Mouse (Mus musculus) ovary, adult 18-20 months (tissue): ENCODE data around the gene Ptger2.
"Not testable (repeated sequence)": the region's sequence is repeated elsewhere in the genome, so short reads cannot be mapped to it uniquely, and the experiment has no call there.

ENCODE experiments used
- DNase-seq: peaks from one replicate; pipeline ENCODE4 v3.0.0; 2022; ENCODE audit warnings: low spot score, mixed read lengths

Ptger2 gene

DNA sequence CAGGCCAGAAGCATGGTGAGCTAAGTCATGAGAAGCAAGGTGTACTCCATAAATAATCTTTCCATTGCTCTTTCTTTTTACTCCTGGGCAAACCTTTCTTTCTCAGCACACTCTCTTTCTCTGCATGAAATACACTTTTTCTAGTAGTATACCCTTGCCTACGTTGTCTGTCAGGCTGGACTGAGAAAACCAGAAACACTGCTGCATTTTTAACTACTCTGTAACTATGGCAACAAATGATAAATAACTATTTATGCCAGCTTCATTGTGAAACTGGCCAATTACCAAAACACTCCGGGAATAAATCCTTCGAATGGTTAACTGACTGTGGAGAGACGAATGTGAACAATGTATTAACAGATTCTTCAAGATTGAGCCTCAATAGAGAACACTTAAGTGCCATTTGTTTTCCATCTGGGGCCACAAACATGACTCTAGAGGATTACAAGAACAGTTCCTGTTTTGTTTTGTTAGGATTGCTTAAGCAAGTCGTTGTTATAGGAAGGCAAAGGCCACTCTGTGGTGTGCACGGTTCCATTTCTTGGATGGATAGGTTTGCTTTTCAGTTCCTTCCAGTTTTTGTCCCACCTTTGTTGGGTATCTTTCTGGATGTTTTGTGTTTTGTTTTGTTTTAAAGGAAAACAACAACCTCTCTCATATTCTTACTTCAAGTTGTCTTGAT, at the start of gene Ptger2:
Ptger2 (plus strand) TSS at position 522 of the 682 bp plus-strand sequence.
- DNase-seq: not testable (repeated sequence)

DNA sequence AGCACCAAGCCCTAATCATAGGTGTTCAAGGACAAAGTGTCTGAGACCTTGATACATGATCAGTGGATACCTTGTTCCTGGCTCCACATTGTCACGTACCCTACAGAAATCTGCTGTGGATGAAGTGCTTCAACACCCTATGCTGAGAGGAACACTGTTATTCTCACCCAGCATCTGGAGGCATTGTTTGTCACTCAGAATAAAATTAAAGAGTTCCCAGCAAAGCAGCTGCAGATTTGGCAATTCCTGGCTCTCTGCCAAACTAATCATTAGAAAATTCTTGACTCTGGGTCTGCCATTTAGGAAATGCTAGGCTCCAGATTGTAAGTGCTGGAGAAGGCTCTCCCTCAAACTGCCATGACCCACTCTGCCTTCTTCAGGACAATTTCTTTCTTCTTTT, 27.2 kb upstream of the Ptger2 start:
- no peak for DNase-seq

DNA sequence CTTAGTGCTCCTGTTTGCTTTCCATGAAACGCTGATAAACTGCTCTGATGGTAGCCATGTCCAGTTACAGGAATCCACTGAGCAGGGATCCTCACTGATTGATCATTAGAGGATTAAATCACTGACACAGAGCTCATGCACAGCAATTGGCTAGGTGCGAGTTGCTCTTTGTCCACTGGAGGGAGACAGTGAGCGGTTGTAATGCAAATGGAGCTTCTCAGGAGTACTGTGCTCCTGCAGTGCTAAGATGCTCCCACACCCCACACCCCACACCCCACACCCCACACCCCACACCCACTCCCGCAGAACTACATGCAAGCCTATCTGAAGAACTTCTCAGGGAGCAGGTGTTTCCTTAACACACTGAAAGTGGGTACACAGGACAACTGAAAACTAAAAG, 10.7 kb upstream of the Ptger2 start:
- DNase-seq: not testable (repeated sequence)

DNA sequence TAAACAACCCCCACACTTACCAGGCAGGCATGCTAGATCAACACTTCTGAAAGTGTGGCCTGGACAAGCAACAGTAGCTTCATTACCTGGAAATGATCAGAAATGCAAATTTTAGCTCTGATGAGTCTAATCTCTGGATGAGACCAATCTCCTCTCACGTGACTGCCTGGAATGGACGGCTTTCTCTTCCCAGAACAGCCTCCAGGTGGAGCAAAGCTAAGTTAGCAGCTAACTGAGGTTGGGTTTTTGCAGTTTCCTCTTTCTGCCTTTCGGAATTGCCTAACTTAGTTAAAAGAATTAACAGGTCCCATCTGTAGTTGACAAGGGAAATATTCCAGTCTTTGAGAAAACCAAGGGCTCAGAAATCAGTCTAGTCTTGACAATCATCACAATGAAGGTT, 8.1 kb upstream of the Ptger2 start:
- no peak for DNase-seq

DNA sequence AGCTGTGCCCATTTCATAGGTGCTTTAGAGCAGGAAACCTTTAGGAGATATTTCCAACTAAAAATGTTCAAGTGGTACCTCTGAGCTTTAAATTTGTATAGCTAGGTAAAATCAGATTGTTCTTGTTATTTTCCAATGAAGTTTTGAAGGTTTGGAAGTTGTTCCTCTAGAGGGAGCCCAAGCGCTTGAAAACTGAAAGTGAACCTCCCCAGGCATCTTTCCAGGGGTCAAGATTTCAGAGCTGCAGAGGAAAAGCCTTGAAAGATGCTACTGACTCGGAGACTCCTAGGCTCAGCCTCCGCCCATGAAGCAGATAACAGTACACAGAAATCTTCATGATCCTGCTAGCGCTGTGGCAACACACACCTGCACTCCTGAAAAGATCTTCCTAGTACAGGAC, 6.5 kb upstream of the Ptger2 start:
- peak; percentile 34 for DNase-seq

DNA sequence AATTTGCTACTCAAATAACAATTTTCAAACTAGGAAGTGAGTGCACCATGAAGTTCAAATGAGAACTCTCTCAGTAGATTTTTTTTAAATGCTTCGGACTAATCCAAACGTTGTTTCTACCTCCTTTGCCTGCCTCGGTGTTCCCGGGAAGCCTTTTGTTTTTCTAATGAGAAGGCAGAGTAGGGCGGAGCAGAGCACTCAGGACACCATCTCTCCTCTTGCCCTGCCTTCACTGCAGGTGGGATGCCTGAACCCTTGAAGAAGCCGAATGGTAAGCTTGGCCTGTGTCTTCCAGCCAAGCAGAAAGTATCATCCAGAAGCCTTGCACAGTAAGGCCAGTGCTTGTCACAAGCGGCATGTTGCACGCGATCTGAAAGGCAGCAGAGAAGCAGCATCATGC, 3.9 kb upstream of the Ptger2 start:
- DNase-seq: no peak

DNA sequence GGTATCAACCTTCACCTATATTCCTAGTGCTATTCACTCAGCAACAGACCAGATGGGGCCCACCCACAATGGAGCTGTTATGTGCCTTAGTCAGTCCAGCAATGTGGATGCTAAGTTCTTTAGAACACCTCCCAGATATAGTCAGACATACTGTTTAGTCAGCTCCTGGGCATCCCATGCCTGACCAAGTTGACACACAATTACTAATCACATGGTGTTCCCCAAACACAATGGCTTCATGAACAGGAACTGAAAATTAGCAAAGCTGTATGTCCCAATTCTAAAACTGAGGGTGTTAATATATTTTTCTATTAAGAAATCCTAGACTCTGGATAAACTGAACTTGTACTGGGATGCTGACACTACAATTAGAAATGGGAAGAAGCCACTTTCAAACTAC, 1.7 kb upstream of the Ptger2 start:
- DNase-seq: no peak

DNA sequence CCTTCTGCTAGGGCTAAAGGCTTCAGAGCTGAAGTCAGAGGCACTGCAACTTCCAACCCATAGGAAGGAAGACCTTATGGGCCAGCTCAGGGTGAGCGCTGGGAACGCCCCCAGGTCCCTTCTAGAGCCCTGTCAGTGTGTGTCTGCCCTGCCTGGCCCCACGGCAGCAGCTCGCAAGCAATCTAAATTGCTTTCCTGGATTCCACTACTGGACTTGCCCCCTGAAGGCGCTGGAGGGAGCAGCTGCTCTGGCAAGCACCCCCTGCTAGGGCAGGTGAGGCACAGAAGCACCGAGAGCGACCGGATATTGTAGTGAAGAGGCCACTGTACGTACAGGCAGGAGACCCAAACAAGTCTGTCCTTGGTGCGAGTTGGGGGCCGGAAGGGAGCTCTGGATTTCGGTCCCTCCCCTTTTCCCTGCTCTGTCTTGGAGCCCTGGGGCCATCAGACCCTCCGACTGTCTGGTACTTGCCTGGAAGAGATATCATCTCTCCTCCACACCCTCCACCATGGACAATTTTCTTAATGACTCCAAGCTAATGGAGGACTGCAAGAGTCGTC, 541 bp downstream of the Ptger2 start:
- DNase-seq: peak; percentile 21

DNA sequence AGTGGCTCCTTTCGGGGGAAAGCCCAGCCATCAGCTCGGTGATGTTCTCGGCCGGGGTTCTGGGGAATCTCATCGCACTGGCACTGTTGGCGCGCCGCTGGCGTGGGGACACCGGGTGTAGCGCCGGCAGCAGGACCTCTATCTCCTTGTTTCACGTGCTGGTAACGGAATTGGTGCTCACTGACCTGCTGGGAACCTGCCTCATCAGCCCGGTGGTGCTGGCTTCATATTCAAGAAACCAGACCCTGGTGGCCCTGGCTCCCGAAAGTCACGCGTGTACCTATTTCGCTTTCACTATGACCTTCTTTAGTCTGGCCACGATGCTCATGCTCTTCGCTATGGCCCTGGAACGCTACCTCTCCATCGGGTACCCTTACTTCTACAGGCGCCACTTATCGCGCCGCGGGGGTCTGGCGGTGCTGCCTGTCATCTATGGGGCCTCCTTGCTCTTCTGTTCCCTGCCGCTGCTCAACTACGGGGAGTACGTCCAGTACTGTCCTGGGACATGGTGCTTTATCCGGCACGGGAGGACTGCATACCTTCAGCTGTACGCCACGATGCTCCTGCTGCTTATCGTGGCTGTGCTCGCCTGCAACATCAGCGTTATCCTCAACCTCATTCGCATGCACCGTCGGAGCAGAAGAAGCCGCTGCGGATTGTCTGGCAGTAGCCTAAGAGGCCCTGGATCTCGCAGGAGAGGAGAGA, 1.2 kb downstream of the Ptger2 start:
- no peak for DNase-seq

DNA sequence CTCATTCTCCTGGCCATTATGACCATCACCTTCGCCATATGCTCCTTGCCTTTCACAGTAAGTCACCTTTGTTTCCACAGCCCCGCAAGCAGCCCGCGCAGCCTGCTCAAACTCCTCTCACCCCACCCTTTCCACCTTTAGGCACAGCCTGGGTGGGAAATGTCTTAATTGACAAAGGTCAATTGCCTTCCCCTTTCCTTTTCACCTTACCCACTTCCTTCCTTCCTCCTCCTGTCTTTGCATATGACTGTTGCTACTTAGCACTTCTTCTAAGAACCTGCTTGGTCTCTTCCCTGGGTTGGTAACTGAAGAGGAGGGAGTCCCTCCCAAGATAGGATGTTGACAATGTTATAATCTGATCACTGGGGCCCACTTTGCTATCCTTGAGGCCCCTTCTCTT, 1.8 kb downstream of the Ptger2 start:
- no peak for DNase-seq

DNA sequence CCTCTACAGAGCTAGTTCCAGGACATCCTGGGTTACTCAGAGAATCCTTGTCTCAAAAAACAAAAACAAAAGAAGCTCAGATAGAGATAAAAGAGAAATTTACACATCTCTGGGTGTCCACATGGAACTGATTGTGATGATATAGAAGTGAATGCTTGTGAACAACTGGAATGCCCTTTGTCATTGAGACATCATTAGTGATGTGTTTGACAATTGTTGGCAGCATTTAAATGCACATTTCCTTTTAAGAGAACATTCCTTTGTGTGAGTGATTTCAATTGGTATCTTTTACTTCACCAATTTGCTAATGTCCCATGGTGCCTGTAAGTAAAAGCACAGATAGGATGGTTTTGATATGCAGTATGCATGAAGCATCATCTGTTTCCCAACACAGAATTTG, 6.3 kb downstream of the Ptger2 start:
- DNase-seq: no peak

DNA sequence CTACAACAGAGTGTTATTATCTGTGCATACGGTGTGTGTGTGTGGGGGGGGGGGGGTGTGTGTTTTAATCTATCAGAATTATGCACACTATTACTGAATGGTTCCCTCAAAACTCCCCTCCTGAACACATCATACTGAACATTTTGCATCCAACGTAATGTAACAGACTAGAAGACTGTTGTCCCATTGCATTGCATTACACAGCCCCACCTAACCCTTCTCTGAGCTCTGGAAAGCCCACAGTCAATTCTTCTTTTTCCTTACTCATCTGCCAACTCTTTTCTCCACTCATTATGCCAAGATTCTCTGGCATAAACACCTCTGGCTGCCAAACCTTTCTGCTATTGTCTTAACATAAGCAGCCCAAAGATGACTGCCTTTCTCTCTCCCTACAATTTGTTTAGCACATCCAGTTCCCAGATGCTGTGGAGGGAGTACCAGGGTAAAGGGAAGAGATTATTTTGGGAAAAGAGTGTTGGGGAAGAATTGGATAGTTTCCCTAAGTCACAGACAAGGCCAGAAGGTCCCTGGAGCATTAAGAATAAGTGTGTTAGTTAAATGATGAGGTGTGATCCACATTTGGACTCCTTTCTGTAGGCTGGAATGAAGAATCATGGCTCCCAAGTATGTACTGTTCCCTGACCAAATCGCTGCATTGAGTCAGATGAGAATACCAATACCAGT, 12.2 kb downstream of the Ptger2 start:
- no peak for DNase-seq

DNA sequence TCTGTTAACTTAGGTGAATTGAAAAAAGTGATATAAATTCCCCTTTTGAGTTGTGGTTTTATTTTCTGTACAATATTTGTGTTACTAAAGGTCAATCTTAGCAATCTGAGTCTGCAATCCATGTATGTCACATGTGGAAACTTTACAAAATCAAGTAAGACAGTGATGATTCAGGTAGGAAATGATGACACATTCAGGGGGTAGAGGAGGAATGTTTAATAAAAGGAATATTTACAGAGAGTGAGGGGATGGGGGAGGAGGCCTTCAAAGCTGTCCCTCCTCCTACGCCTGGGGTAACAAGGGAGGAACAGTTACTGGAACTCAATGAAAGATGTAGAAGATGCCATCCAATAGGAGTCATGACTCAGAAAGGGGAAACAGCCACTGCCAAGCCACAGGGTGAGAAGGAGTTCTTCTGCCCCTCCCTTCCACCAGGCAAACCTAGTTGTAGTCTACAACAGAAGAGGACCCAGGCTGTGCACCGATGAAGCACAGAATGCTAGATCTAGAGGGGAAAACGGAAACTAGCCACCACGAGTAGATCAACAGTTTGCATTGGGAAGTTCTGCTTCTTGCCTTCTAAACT, 17.8 kb downstream of the Ptger2 start:
- no peak for DNase-seq

DNA sequence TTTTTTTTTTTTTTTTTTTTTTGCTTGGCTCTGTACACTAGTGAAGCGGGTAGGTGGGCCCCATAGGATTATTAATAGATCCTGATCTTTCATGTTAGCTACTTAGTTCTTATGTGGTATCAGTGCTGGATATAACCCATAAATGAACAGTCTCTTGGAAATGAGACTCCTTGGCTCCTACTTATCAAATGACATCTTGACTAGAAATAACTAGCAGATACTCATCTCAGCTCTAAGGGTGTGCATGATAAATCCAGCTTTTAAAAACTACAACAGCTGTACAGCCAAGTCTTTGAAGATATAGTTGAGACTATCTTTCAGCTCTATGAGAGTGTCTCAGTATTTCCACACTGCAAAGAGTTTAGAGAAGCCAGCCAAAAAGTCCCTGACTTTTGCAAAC, 21.2 kb downstream of the Ptger2 start:
- no peak for DNase-seq

DNA sequence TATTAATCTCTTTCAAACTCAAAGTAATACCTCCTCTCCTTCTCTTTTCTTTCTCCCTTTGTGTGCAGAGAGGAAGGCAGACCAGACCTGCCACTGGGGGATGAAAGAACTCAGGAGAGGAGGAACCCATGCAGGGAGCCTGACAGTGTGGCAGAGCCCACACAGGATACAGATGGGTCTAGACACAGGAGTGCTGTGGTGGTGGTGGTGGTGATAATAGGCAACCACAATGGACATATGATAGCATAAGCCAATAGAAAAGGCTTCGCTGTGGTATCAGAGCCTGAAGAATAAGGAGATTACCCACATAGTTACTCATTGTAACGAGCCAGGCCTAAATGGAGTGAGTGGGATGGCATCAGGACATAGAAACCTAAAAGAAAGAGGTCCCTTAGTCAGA, 23.3 kb downstream of the Ptger2 start:
- no peak for DNase-seq

DNA sequence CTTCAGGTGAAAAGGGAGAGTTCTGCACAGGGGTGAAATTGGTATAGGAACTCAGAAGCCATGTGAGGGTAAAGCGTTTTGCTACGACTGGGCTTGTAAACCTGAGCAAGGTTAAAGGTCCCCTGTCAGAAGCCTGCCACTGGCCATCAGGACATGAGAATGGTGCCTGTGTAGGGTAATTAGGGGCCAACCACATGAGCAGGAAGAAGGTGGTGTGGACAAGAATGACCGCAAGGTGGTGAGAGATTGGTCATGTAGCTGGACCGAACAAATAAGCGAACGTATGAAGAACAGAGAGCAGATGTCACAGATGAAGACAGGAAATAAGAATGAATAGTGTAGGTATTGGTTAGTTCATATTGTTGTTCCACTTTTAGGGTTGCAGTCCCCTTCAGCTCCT, 23.7 kb downstream of the Ptger2 start:
- no peak for DNase-seq

DNA sequence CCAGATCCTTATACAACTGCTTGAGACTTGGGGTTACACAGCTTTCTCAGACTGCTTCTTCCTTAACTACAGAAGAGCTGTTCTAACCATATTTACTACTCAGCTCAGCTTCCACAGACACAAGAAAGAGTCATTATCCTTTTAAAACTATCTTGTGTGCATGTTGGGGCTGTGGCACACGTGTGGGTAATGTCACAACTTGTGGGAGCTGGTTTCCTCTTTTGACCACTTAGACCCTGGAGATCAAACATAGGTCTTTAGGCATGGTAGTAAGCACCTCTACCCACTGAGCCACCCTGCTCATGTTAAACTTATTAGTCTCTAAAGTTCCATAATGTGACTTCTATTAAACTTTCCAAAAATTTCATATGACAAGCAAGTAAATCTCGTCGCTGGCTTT, 33.6 kb downstream of the Ptger2 start:
- DNase-seq: no peak

DNA sequence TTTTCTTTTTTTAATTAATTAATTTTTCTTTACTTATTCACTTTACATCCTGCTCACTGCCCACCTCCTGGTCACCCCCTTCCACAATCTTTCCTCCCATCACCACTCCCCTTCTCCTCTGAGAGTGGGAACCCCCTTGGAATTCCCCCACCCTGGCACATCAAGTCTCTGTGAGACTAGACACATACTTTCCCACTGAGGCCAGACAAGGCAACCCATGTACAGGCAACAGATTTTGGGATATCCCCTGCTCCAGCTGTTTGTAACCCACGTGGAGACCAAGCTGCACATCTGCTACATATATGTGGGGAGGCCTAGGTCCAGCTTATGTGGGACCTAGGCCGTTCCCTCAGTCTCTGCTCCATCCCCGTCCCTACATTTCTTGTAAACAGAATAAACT, 46.3 kb downstream of the Ptger2 start:
- no peak for DNase-seq

DNA sequence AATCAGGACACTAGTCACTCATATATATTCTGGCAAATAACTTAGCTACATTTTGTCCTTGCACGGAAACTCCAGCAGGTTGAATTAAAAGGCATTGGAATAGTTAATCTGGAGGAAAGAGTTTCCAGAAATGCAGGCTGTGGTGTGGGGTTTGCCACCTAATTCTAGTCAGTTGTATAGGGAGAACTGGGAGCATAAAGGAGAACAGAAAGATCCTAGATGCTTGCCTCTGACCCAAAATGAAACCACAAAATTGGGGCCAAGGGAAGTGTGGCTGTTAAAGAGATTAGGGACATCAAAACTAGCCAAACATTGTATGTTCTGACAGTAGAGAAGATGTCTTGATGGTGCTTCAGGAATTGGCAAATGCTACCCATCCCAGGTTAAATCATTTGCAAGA, 48.6 kb downstream of the Ptger2 start:
- no peak for DNase-seq

DNA sequence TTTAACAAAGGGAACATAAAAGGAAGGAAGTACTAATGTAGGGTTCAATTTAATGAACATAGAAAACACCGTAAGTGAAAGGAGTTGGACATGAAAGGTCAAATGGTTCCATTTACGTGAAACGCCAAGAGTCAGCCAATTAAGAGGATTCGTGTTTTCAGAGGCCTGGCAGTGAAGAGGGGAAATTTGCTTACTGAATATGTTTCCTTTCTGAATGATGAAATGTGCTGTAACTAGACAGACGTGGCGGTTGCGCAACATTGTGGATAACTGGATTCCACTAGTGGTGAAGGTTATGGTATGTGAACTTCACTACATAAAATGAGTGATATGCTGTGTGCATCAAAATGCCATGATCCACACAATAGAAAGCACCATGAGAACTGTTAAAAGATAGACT, 50.1 kb downstream of the Ptger2 start:
- DNase-seq: no peak

DNA sequence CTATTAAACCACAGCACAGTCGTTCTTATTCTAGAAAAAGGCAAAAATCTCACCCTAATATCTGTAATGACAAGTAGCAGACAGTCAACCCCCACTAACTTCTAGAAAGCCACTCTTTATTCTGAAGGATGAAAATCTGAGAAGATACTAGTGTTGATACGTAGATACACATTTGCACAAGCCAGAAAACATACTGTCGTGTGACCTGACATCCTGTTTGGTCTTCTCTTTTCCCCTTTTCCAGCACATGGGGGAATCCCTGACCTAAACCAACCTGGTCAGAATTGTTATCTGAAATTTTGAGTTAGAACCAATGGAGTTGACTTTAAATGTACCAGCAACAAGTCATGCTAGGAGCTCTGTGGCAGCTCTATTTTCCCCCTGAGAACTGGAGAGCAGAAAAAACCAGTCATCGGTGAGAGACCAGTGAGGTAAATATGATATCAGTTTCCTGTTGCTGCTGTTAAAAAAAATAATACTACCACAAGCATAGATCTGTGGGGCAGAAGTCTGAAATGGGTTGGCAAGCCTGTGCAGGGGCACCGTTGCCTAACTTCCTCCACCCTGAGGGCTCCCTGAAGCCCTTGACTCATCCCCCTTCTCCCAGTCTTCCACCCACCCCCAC, 53.0 kb downstream of the Ptger2 start:
- no peak for DNase-seq

DNA sequence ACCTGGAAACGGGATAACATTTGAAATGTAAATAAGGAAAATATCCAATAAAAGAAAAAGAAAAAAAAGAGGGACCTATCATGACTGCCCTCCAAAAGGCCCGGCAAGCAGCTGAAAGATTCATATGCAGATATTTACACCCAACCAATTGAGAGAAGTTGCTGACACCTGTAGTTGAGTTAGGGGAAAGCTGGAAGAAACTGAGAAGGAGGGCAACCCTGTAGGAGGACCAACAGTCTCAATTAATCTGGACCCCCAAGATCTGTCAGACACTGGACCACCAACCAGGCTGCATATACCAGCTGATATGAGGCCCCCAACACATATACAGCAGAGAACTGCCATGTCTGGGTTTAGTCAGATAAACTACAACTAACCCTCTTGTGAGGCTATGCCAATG, 60.1 kb downstream of the Ptger2 start:
- no peak for DNase-seq
